12 mouse cellular contexts compared by ENCODE assay signal in genomic region chr11:50757741-50758140, GRCm38 (mm10).
DNase-seq lines count a peak whose midpoint lies in the region; ATAC-seq and TF ChIP-seq lines count a peak whose summit lies in the region.
"Had no signal": no experiment of that assay in that cellular context is flagged by ENCODE, and none has a peak within 500 bp of the region (broad histone marks: within the 10 kb centered on the region; RNA-seq: fewer than 3 reads in every experiment).

No protein-coding gene starts in this region.

- H3K9me3 ChIP-seq in kidney, postnatal 0 days (replicated peaks; ENCODE audit: low read length): no peaks in the 10 kb centered on the region
- H3K9me3 ChIP-seq in kidney, embryonic 15.5 days (replicated peaks): no peaks in the 10 kb centered on the region
- no peaks in the 10 kb centered on the region for H3K9me3 ChIP-seq in stomach, postnatal 0 days (ENCODE audit: control insufficient read depth, low read length)
- H3K9me3 ChIP-seq: heart, embryonic 15.5 days; neural tube, embryonic 15.5 days had no signal

- no peak overlapping the region for H3K4me3 ChIP-seq in kidney, postnatal 0 days (replicated peaks; ENCODE audit: low read depth, low read length)
- H3K4me3 ChIP-seq in kidney, embryonic 15.5 days (replicated peaks): no peak overlapping the region
- no peak overlapping the region for H3K4me3 ChIP-seq in stomach, postnatal 0 days (ENCODE audit: low read depth, low read length)
- H3K4me3 ChIP-seq: heart, embryonic 15.5 days; neural tube, embryonic 15.5 days had no signal

- intact Hi-C loops in left cerebral cortex, postnatal 14 days (cut with DNase I): no loop called here

- no peaks in the 10 kb centered on the region for H3K4me1 ChIP-seq in kidney, postnatal 0 days (replicated peaks; ENCODE audit: insufficient read depth, low read length)
- H3K4me1 ChIP-seq in kidney, embryonic 15.5 days: no peaks in the 10 kb centered on the region
- H3K4me1 ChIP-seq in stomach, postnatal 0 days (replicated peaks; ENCODE audit: control insufficient read depth, insufficient read depth): no peaks in the 10 kb centered on the region
- H3K4me1 ChIP-seq: heart, embryonic 15.5 days; neural tube, embryonic 15.5 days had no signal

- H3K4me2 ChIP-seq in kidney, postnatal 0 days (ENCODE audit: low read length): no peak overlapping the region
- no peak overlapping the region for H3K4me2 ChIP-seq in kidney, embryonic 15.5 days
- no peak overlapping the region for H3K4me2 ChIP-seq in stomach, postnatal 0 days (replicated peaks; ENCODE audit: low read depth)
- H3K4me2 ChIP-seq: heart, embryonic 15.5 days; neural tube, embryonic 15.5 days had no signal

- DNase-seq in kidney, postnatal 0 days (ENCODE audit: low spot score): no peak
- DNase-seq in thymus, postnatal 4 days: peak; percentile 26
- DNase-seq in thymus, postnatal 10 days (ENCODE audit: low spot score in 2 of 2): no peak
- no peak for DNase-seq in brain, embryonic 14.5 days (ENCODE audit: low read depth)
- no peak for DNase-seq in stomach, postnatal 0 days (ENCODE audit: low spot score)
- no peak for DNase-seq in left cerebral cortex, postnatal 14 days (ENCODE audit: low spot score in 2 of 2)
- no peak for DNase-seq in frontal cortex, postnatal 10 days (ENCODE audit: low spot score in 2 of 2)
- DNase-seq: kidney, postnatal 14 days had no signal

- H3K27me3 ChIP-seq in kidney, postnatal 0 days (ENCODE audit: insufficient read depth, low read length): no peaks in the 10 kb centered on the region
- no peaks in the 10 kb centered on the region for H3K27me3 ChIP-seq in kidney, embryonic 15.5 days
- H3K27me3 ChIP-seq in stomach, postnatal 0 days (ENCODE audit: control insufficient read depth, insufficient read depth, low read length): no peaks in the 10 kb centered on the region
- H3K27me3 ChIP-seq: neural tube, embryonic 15.5 days had no signal

- H3K9ac ChIP-seq in kidney, postnatal 0 days (ENCODE audit: low read depth, low read length): no peak overlapping the region
- H3K9ac ChIP-seq in kidney, embryonic 15.5 days: no peak overlapping the region
- H3K9ac ChIP-seq in stomach, postnatal 0 days (ENCODE audit: low read length): no peak overlapping the region
- H3K9ac ChIP-seq: heart, embryonic 15.5 days; neural tube, embryonic 15.5 days had no signal

- no peak for ATAC-seq in kidney, postnatal 0 days (replicated peaks; ENCODE audit: low FRiP score, low read depth)
- ATAC-seq in kidney, embryonic 15.5 days (replicated peaks; ENCODE audit: low FRiP score): no peak
- no peak for ATAC-seq in stomach, postnatal 0 days (ENCODE audit: low FRiP score, low TSS enrichment)
- ATAC-seq: forebrain, embryonic 16.5 days had no signal

- H3K36me3 ChIP-seq in kidney, postnatal 0 days (ENCODE audit: insufficient read depth, low read length): no peaks in the 10 kb centered on the region
- H3K36me3 ChIP-seq in kidney, embryonic 15.5 days: no peaks in the 10 kb centered on the region
- H3K36me3 ChIP-seq in stomach, postnatal 0 days (ENCODE audit: control insufficient read depth, insufficient read depth, low read length): no peaks in the 10 kb centered on the region
- H3K36me3 ChIP-seq: heart, embryonic 15.5 days; neural tube, embryonic 15.5 days had no signal

- H3K27ac ChIP-seq in kidney, postnatal 0 days: no peak overlapping the region
- no peak overlapping the region for H3K27ac ChIP-seq in kidney, embryonic 15.5 days
- no peak overlapping the region for H3K27ac ChIP-seq in stomach, postnatal 0 days (replicated peaks)
- H3K27ac ChIP-seq: heart, embryonic 15.5 days; neural tube, embryonic 15.5 days had no signal

- TF ChIP-seq POLR2A in brain, embryonic 14.5 days (IDR thresholded peaks at IDR 0.05; ENCODE audit: borderline replicate concordance, extremely low read depth, insufficient read depth, insufficient read length, poor library complexity, severe bottlenecking): no peak

- peak; percentile 61 for TF ChIP-seq CTCF in kidney, postnatal 0 days (IDR thresholded peaks at IDR 0.05; ENCODE audit: low read depth)
- peak; percentile 52; the same call in 1 of the 2 replicates for TF ChIP-seq CTCF in brain, embryonic 14.5 days (IDR thresholded peaks at IDR 0.05; ENCODE audit: borderline replicate concordance, extremely low read depth, insufficient read depth, insufficient read length)
- TF ChIP-seq CTCF in stomach, postnatal 0 days (IDR thresholded peaks at IDR 0.05; ENCODE audit: low read depth): peak; percentile 62

- WGBS in kidney, postnatal 0 days: 30% methylated on average over 4 of the region's 4 CpGs
- WGBS in kidney, embryonic 15.5 days: 43% methylated on average over 4 of the region's 4 CpGs
- 46% methylated on average over 4 of the region's 4 CpGs for WGBS in stomach, postnatal 0 days

- no peak for TF ChIP-seq EP300 in stomach, postnatal 0 days (optimal IDR thresholded peaks at IDR 0.05)
